Mouse (Mus musculus): ENCODE measurements at regions not wholly inside any gene's neighbourhood (a gene's known extent, or its start where the extent isn't known, plus 50 kb on each side); places are given as distances from the start of the nearest gene placed in this dataset.
"Not testable (repeated sequence)": the region's sequence is repeated elsewhere in the genome, so short reads cannot be mapped to it uniquely, and the experiment has no call there.

- H3K4me1 ChIP-seq; H3K27ac ChIP-seq; H3K9me3 ChIP-seq (replicated peaks); H3K36me3 ChIP-seq; H3K27me3 ChIP-seq (ENCODE audit: low read depth, poor library complexity, severe bottlenecking); DNase-seq (ENCODE audit: low spot score); H3K4me3 ChIP-seq: not testable (repeated sequence)
These were observed 193.9 kb upstream of the Kcnmb2 start for GRCm38 (mm10) chr3:31708367-31708766.

DNA sequence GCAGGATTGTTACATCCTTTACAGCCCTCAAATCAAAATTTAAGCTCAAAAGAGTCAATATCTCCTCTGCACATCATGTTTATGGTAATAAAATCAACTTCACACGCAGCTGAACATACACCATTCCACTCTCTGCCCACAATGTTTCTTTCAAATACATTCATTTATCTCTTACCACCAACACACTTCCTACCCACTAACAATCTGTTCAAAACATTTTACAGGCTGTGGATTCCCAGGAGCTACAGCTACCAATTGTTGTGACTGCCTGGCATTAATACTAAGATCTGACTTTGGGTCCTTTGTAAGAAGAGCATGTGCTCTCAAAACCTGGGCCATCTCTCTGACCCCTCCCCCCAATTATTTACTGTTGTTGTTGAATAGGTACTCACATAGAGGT is 161.0 kb upstream of the Kcnmb2 start:
- DNase-seq (ENCODE audit: low spot score) = no peak
- Histone ChIP-seq H3K4me3 (no peak overlapping the region), H3K27me3 (ENCODE audit: low read depth, poor library complexity, severe bottlenecking) (no peaks in the 10 kb centered on the region), H3K27ac (no peak overlapping the region), H3K4me1 (no peaks in the 10 kb centered on the region), H3K36me3 (no peaks in the 10 kb centered on the region), H3K9me3 (replicated peaks) (no peaks in the 10 kb centered on the region)
- WGBS = 78% methylated on average over 1 of the region's 1 CpGs

GRCm38 (mm10) chr3:31755881-31756280 is 146.4 kb upstream of the Kcnmb2 start:
- H3K4me3 ChIP-seq = no peak overlapping the region
- 86% methylated on average over 4 of the region's 4 CpGs for WGBS
- H3K27me3 ChIP-seq (ENCODE audit: low read depth, poor library complexity, severe bottlenecking) = no peaks in the 10 kb centered on the region
- no peaks in the 10 kb centered on the region for H3K36me3 ChIP-seq
- no peaks in the 10 kb centered on the region for H3K4me1 ChIP-seq
- no peak for DNase-seq (ENCODE audit: low spot score)
- H3K27ac ChIP-seq = no peak overlapping the region
- H3K9me3 ChIP-seq (replicated peaks) = no peaks in the 10 kb centered on the region

DNA sequence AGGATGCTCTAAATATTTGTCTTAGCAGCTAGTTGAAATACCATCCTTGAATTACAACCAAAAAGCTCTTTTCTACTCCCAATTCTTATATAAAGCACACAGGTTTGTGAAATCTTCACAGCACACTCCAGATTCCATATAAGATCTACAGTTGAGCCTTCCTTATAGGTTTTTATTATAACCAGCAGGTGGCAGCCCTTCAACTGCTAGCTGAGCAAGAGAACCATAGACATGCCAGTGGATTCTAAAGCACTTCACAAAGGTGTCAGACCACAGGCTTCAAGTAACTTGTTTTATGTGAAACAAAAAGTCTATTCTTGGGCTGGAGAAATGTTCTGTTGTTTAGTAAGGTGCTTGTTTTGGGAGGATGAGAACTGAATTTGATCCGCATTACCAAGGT is 133.1 kb upstream of the Kcnmb2 start:
- H3K9me3 ChIP-seq (replicated peaks) = no peaks in the 10 kb centered on the region
- no peaks in the 10 kb centered on the region for H3K27me3 ChIP-seq (ENCODE audit: low read depth, poor library complexity, severe bottlenecking)
- no peaks in the 10 kb centered on the region for H3K4me1 ChIP-seq
- WGBS = 91% methylated on average over 1 of the region's 1 CpGs
- H3K36me3 ChIP-seq = no peaks in the 10 kb centered on the region
- no peak for DNase-seq (ENCODE audit: low spot score)
- no peak overlapping the region for H3K4me3 ChIP-seq
- no peak overlapping the region for H3K27ac ChIP-seq

GRCm38 (mm10) chr3:31790342-31790970 is 111.9 kb upstream of the Kcnmb2 start:
- Histone ChIP-seq H3K36me3 (no peaks in the 10 kb centered on the region), H3K27ac (no peak overlapping the region), H3K4me3 (no peak overlapping the region), H3K9me3 (replicated peaks) (no peaks in the 10 kb centered on the region), H3K4me1 (no peaks in the 10 kb centered on the region), H3K27me3 (ENCODE audit: low read depth, poor library complexity, severe bottlenecking) (no peaks in the 10 kb centered on the region)
- DNase-seq (ENCODE audit: low spot score) = peak; percentile 34
- 43% methylated on average over 4 of the region's 4 CpGs for WGBS

- no peaks in the 10 kb centered on the region for H3K4me1 ChIP-seq
- 92% methylated on average over 8 of the region's 8 CpGs for WGBS
- no peaks in the 10 kb centered on the region for H3K36me3 ChIP-seq
- H3K27ac ChIP-seq = no peak overlapping the region
- H3K9me3 ChIP-seq (replicated peaks) = no peaks in the 10 kb centered on the region
- H3K4me3 ChIP-seq = no peak overlapping the region
- H3K27me3 ChIP-seq (ENCODE audit: low read depth, poor library complexity, severe bottlenecking) = no peaks in the 10 kb centered on the region
- no peak for DNase-seq (ENCODE audit: low spot score)
These were observed 108.8 kb upstream of the Kcnmb2 start for GRCm38 (mm10) chr3:31793466-31794040.

GRCm38 (mm10) chr3:31796621-31797020 is 105.7 kb upstream of the Kcnmb2 start:
- Histone ChIP-seq H3K27ac (no peak overlapping the region), H3K27me3 (ENCODE audit: low read depth, poor library complexity, severe bottlenecking) (no peaks in the 10 kb centered on the region), H3K36me3 (no peaks in the 10 kb centered on the region), H3K4me1 (no peaks in the 10 kb centered on the region), H3K9me3 (replicated peaks) (no peaks in the 10 kb centered on the region), H3K4me3 (no peak overlapping the region)
- DNase-seq (ENCODE audit: low spot score) = no peak
- WGBS = 88% methylated on average over 2 of the region's 2 CpGs

- Histone ChIP-seq H3K36me3 (no peaks in the 10 kb centered on the region), H3K4me3 (no peak overlapping the region), H3K27ac (no peak overlapping the region), H3K9me3 (replicated peaks) (no peaks in the 10 kb centered on the region), H3K4me1 (peaks cover 5% of the 10 kb centered on the region), H3K27me3 (ENCODE audit: low read depth, poor library complexity, severe bottlenecking) (no peaks in the 10 kb centered on the region)
- DNase-seq (ENCODE audit: low spot score) = no peak
- 90% methylated on average over 4 of the region's 4 CpGs for WGBS
These were observed 103.1 kb upstream of the Kcnmb2 start for GRCm38 (mm10) chr3:31799192-31799591.

DNA sequence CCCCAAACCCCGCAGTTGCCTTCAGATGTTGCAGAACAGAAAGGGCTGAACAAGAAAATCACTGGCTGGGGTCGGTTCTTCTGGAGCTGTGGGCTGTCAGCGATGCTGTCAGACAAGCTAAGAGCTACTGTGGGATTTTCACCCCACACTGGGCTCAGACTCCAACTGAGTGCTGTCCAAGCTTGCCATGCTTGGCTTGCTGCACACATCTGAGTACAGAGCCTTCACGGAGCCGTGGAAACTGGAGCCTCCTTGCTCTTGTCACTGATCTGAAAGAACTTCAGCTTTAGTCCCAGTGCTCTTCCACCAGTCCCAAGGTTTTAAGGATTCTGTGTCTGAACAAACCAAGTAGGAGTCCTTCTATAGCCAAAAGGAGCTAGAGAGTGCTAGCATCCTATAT is 98.3 kb upstream of the Kcnmb2 start:
- Histone ChIP-seq H3K27me3 (ENCODE audit: low read depth, poor library complexity, severe bottlenecking) (no peaks in the 10 kb centered on the region), H3K36me3 (no peaks in the 10 kb centered on the region), H3K4me3 (no peak overlapping the region), H3K27ac (no peak overlapping the region), H3K9me3 (replicated peaks) (no peaks in the 10 kb centered on the region), H3K4me1 (peaks cover 9% of the 10 kb centered on the region)
- WGBS = 26% methylated on average over 5 of the region's 5 CpGs
- DNase-seq (ENCODE audit: low spot score) = no peak

DNA sequence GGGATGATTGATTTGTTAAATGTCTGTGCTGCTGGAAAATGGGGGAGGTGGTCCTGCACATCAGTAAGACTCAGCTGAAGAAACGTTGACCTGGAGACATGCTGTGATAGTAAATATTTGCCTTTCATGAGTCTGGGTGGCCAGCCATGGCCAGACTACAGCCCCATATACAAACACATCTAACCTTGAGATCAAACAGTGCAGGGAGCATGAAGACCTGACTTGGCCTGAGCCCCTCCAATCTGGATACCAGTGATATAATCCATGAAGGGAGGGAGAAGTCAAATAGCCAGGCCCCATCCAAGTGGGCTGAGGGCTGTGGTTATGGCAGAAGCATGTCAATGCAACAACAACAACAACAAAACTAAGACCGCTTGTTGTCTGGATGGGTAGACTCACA is 94.6 kb upstream of the Kcnmb2 start:
- Histone ChIP-seq H3K27ac (no peak overlapping the region), H3K4me3 (no peak overlapping the region), H3K4me1 (peaks cover 9% of the 10 kb centered on the region), H3K27me3 (ENCODE audit: low read depth, poor library complexity, severe bottlenecking) (no peaks in the 10 kb centered on the region), H3K36me3 (no peaks in the 10 kb centered on the region), H3K9me3 (replicated peaks) (no peaks in the 10 kb centered on the region)
- 55% methylated on average over 2 of the region's 2 CpGs for WGBS
- no peak for DNase-seq (ENCODE audit: low spot score)

GRCm38 (mm10) chr3:31809131-31809530 is 93.2 kb upstream of the Kcnmb2 start:
- not testable (repeated sequence) for H3K27ac ChIP-seq; DNase-seq (ENCODE audit: low spot score); H3K4me3 ChIP-seq; H3K9me3 ChIP-seq (replicated peaks); H3K4me1 ChIP-seq; H3K27me3 ChIP-seq (ENCODE audit: low read depth, poor library complexity, severe bottlenecking); H3K36me3 ChIP-seq
- WGBS = 96% methylated on average over 13 of the region's 13 CpGs

GRCm38 (mm10) chr3:31811232-31811631 is 91.1 kb upstream of the Kcnmb2 start:
- Histone ChIP-seq H3K9me3 (replicated peaks) (no peaks in the 10 kb centered on the region), H3K4me3 (no peak overlapping the region), H3K36me3 (no peaks in the 10 kb centered on the region), H3K4me1 (0 out of 2 replicates have a peak, but pooled peaks cover 4% of the 10 kb centered on the region), H3K27me3 (ENCODE audit: low read depth, poor library complexity, severe bottlenecking) (no peaks in the 10 kb centered on the region), H3K27ac (no peak overlapping the region)
- WGBS = 89% methylated on average over 4 of the region's 4 CpGs
- no peak for DNase-seq (ENCODE audit: low spot score)

GRCm38 (mm10) chr3:31831913-31832312 is 70.4 kb upstream of the Kcnmb2 start:
- Histone ChIP-seq H3K36me3 (no peaks in the 10 kb centered on the region), H3K27me3 (ENCODE audit: low read depth, poor library complexity, severe bottlenecking) (no peaks in the 10 kb centered on the region), H3K9me3 (replicated peaks) (no peaks in the 10 kb centered on the region), H3K4me3 (no peak overlapping the region), H3K4me1 (no peaks in the 10 kb centered on the region), H3K27ac (no peak overlapping the region)
- no peak for DNase-seq (ENCODE audit: low spot score)
- WGBS = 63% methylated on average over 1 of the region's 1 CpGs

GRCm38 (mm10) chr3:31841253-31841652 is 61.1 kb upstream of the Kcnmb2 start:
- no peaks in the 10 kb centered on the region for H3K36me3 ChIP-seq
- no peaks in the 10 kb centered on the region for H3K9me3 ChIP-seq (replicated peaks)
- H3K4me3 ChIP-seq = no peak overlapping the region
- no peaks in the 10 kb centered on the region for H3K27me3 ChIP-seq (ENCODE audit: low read depth, poor library complexity, severe bottlenecking)
- WGBS = 83% methylated on average over 1 of the region's 1 CpGs
- no peak overlapping the region for H3K27ac ChIP-seq
- H3K4me1 ChIP-seq = 0 out of 2 replicates have a peak, but pooled peaks cover 3% of the 10 kb centered on the region
- DNase-seq (ENCODE audit: low spot score) = no peak

Measured in limb, embryonic 10.5 days (tissue).